Mouse (Mus musculus) stomach, embryonic 16.5 days (tissue): ENCODE measurements around the gene Ank3. TPM values are rescaled to one million over a fixed set of nuclear protein-coding genes. Genes with fewer than 3 reads are reported as not detected.

Experiments
- ATAC-seq: fragments of 200-750 bp; cut with Nextera tagmentation; 2 replicates; pipeline ENCODE4 v1.8.0; 2017; ENCODE audit warnings: moderate number of reproducible peaks, moderate TSS enrichment; ENCODE audit not compliant: insufficient read depth, low FRiP score
- H3K27ac ChIP-seq: fragments of 300-500 bp; sonication (generic); 2 replicates; pipeline ENCODE4 v1.5.1; 2014; ENCODE audit warnings: low read length
- H3K27me3 ChIP-seq: fragments of 300-500 bp; sonication (generic); 2 replicates; pipeline ENCODE4 v1.6.1; 2014; ENCODE audit warnings: low read length, control low read depth, mixed read lengths; ENCODE audit not compliant: control insufficient read depth, insufficient read depth
- H3K36me3 ChIP-seq: fragments of 300-500 bp; sonication (generic); 2 replicates; pipeline ENCODE4 v1.6.1; 2014; ENCODE audit warnings: low read length; ENCODE audit not compliant: control insufficient read depth, insufficient read depth
- H3K4me1 ChIP-seq: fragments of 300-500 bp; sonication (generic); 2 replicates; pipeline ENCODE4 v1.6.1; 2014; ENCODE audit warnings: low read length, control low read depth, mixed read lengths; ENCODE audit not compliant: control insufficient read depth, insufficient read depth
- H3K4me2 ChIP-seq: fragments of 300-500 bp; sonication (generic); 2 replicates; pipeline ENCODE4 v1.6.1; 2014; ENCODE audit warnings: low read depth, low read length, mixed read lengths
- H3K4me3 ChIP-seq: fragments of 300-500 bp; sonication (generic); replicated peaks from 2 replicates; pipeline ENCODE4 v1.5.1; 2014; ENCODE audit warnings: mild to moderate bottlenecking, low read length
- H3K9ac ChIP-seq: fragments of 300-500 bp; sonication (generic); 2 replicates; pipeline ENCODE4 v1.6.1; 2014; ENCODE audit warnings: low read length
- H3K9me3 ChIP-seq: fragments of 300-500 bp; sonication (generic); replicated peaks from 2 replicates; pipeline ENCODE4 v1.6.1; 2016; ENCODE audit warnings: low read length, control low read depth; ENCODE audit not compliant: control insufficient read depth
- WGBS: fragments of 180-500 bp; shearing (Covaris S2); extraction: QIAGEN DNeasy Blood & Tissue Kit; methylation state at CpG from one replicate; pipeline ENCODE4 v1.1.7; 2014; 5-methylcytosine and 5-hydroxymethylcytosine counted together
- polyA plus RNA-seq: library from polyadenylated mRNA; unstranded; fragments of >200 nt; fragmentation: Nextera tagmentation; extraction: Ambion mirVana; gene quantifications from 2 replicates; pipeline ENCODE4 v1.2.1, GENCODE M21; 2015

The Ank3 gene
- polyA plus RNA-seq, 1 experiment from 2014 or later, result 37.7 TPM

- H3K36me3 ChIP-seq, result no peaks in the 10 kb centered on the region
- H3K4me2 ChIP-seq, result no peak overlapping the region
- H3K9me3 ChIP-seq, result no peaks in the 10 kb centered on the region
- H3K4me3 ChIP-seq, result no peak overlapping the region
- WGBS, result 81% methylated on average over 7 of the region's 7 CpGs
- H3K4me1 ChIP-seq, result no peaks in the 10 kb centered on the region; the same call in 1 of the 2 replicates
- ATAC-seq, result no peak
- no peak overlapping the region for H3K27ac ChIP-seq
- no peaks in the 10 kb centered on the region for H3K27me3 ChIP-seq
- no peak overlapping the region for H3K9ac ChIP-seq
Measured at GRCm38 (mm10) chr10:69726806-69727205, 328.2 kb downstream of the Ank3 start.

GRCm38 (mm10) chr10:69728876-69729275 lies 330.3 kb downstream of the Ank3 start:
- Histone ChIP-seq H3K9me3 (no peaks in the 10 kb centered on the region), H3K4me3 (no peak overlapping the region), H3K4me1 (no peaks in the 10 kb centered on the region; the same call in 1 of the 2 replicates), H3K36me3 (no peaks in the 10 kb centered on the region), H3K27me3 (no peaks in the 10 kb centered on the region), H3K27ac (no peak overlapping the region), H3K9ac (no peak overlapping the region), H3K4me2 (no peak overlapping the region)
- WGBS, result 75% methylated on average over 6 of the region's 6 CpGs
- no peak for ATAC-seq

GRCm38 (mm10) chr10:69730351-69730871 lies 331.8 kb downstream of the Ank3 start:
- Histone ChIP-seq H3K36me3 (no peaks in the 10 kb centered on the region), H3K4me1 (no peaks in the 10 kb centered on the region; the same call in 1 of the 2 replicates), H3K27me3 (no peaks in the 10 kb centered on the region), H3K27ac (no peak overlapping the region), H3K9me3 (no peaks in the 10 kb centered on the region), H3K4me3 (no peak overlapping the region), H3K4me2 (no peak overlapping the region), H3K9ac (no peak overlapping the region)
- WGBS, result 42% methylated on average over 10 of the region's 10 CpGs
- ATAC-seq, result no peak

GRCm38 (mm10) chr10:69731341-69731740 lies 332.8 kb downstream of the Ank3 start:
- no peaks in the 10 kb centered on the region for H3K27me3 ChIP-seq
- H3K27ac ChIP-seq, result no peak overlapping the region
- H3K4me2 ChIP-seq, result no peak overlapping the region
- H3K4me1 ChIP-seq, result no peaks in the 10 kb centered on the region; the same call in 1 of the 2 replicates
- H3K36me3 ChIP-seq, result no peaks in the 10 kb centered on the region
- 64% methylated on average over 5 of the region's 5 CpGs for WGBS
- no peak overlapping the region for H3K9ac ChIP-seq
- ATAC-seq, result no peak
- no peaks in the 10 kb centered on the region for H3K9me3 ChIP-seq
- no peak overlapping the region for H3K4me3 ChIP-seq

GRCm38 (mm10) chr10:69731863-69732262 lies 333.3 kb downstream of the Ank3 start:
- Histone ChIP-seq H3K4me2 (no peak overlapping the region), H3K36me3 (no peaks in the 10 kb centered on the region), H3K4me3 (no peak overlapping the region), H3K27ac (no peak overlapping the region), H3K9me3 (no peaks in the 10 kb centered on the region), H3K27me3 (no peaks in the 10 kb centered on the region), H3K9ac (no peak overlapping the region), H3K4me1 (no peaks in the 10 kb centered on the region; the same call in 1 of the 2 replicates)
- no peak for ATAC-seq
- WGBS, result 53% methylated on average over 1 of the region's 1 CpGs

- Histone ChIP-seq H3K4me3 (no peak overlapping the region), H3K4me1 (0 out of 2 replicates have a peak, but pooled peaks cover 4% of the 10 kb centered on the region), H3K27ac (no peak overlapping the region), H3K4me2 (no peak overlapping the region), H3K36me3 (no peaks in the 10 kb centered on the region), H3K27me3 (no peaks in the 10 kb centered on the region), H3K9me3 (no peaks in the 10 kb centered on the region), H3K9ac (no peak overlapping the region)
- WGBS, result 66% methylated on average over 7 of the region's 7 CpGs
- no peak; the same call in 1 of the 2 replicates for ATAC-seq
Measured at GRCm38 (mm10) chr10:69736241-69736640, 337.7 kb downstream of the Ank3 start.

GRCm38 (mm10) chr10:69738741-69739271 lies 340.2 kb downstream of the Ank3 start:
- no peak overlapping the region for H3K4me2 ChIP-seq
- WGBS, result 29% methylated on average over 5 of the region's 5 CpGs
- H3K27ac ChIP-seq, result no peak overlapping the region
- H3K4me1 ChIP-seq, result 0 out of 2 replicates have a peak, but pooled peaks cover 4% of the 10 kb centered on the region
- H3K9me3 ChIP-seq, result no peaks in the 10 kb centered on the region
- no peaks in the 10 kb centered on the region for H3K27me3 ChIP-seq
- H3K9ac ChIP-seq, result no peak overlapping the region
- no peak overlapping the region for H3K4me3 ChIP-seq
- H3K36me3 ChIP-seq, result no peaks in the 10 kb centered on the region
- ATAC-seq, result no peak

- H3K4me2 ChIP-seq, result no peak overlapping the region
- ATAC-seq, result no peak
- H3K4me1 ChIP-seq, result 0 out of 2 replicates have a peak, but pooled peaks cover 7% of the 10 kb centered on the region
- no peaks in the 10 kb centered on the region for H3K36me3 ChIP-seq
- no peaks in the 10 kb centered on the region for H3K9me3 ChIP-seq
- no peak overlapping the region for H3K9ac ChIP-seq
- no peaks in the 10 kb centered on the region for H3K27me3 ChIP-seq
- 78% methylated on average over 3 of the region's 3 CpGs for WGBS
- H3K27ac ChIP-seq, result no peak overlapping the region
- H3K4me3 ChIP-seq, result no peak overlapping the region
Measured at GRCm38 (mm10) chr10:69742528-69742927, 344.0 kb downstream of the Ank3 start.

- Histone ChIP-seq H3K4me2 (no peak overlapping the region), H3K27ac (no peak overlapping the region), H3K9ac (no peak overlapping the region), H3K36me3 (no peaks in the 10 kb centered on the region), H3K27me3 (no peaks in the 10 kb centered on the region), H3K4me1 (0 out of 2 replicates have a peak, but pooled peaks cover 3% of the 10 kb centered on the region), H3K9me3 (no peaks in the 10 kb centered on the region), H3K4me3 (no peak overlapping the region)
- WGBS, result 51% methylated on average over 8 of the region's 8 CpGs
- ATAC-seq, result no peak
Measured at GRCm38 (mm10) chr10:69744181-69744580, 345.6 kb downstream of the Ank3 start.
